Mouse (Mus musculus) heart, adult 8-10 months (tissue): ENCODE measurements around the gene Gm10775. TPM values are rescaled to one million over a fixed set of nuclear protein-coding genes. Genes with fewer than 3 reads are reported as not detected.

Source experiments
- DNase-seq: peaks from one replicate; pipeline ENCODE4 v3.0.0; 2022; ENCODE audit warnings: low spot score
- total RNA-seq, 4 experiments: library from RNA; stranded (reverse); gene quantifications; 2 replicates each; pipeline ENCODE4 v1.2.4; 2022

Gene Gm10775
- total RNA-seq = not detected

GRCm38 (mm10) chr13:65259239-65259638, at the start of gene Gm10775:
Gene Gm10775 (plus strand): TSS chr13:65259539.
- DNase-seq = no peak

DNA sequence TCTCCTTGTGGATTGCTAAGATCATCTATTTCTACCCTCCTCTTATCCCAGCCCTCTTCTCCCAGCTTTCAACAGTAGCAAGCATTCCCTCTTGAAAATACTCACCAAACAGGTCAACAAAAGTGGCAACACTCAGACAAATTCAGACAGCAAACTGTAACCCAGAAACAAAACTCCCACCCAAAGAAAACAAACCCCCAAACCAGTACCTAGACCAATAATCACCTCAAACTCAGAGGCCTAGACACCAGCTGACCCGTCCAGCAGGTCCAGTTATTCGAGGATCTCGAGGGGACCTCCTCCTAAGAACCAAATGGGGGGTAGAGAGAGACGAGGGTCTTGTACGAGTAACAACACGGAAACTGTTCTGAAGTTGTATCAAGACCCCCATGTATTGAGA, 33.4 kb upstream of the Gm10775 start:
- no peak for DNase-seq

GRCm38 (mm10) chr13:65226657-65227056, 32.7 kb upstream of the Gm10775 start:
- no peak for DNase-seq

GRCm38 (mm10) chr13:65237211-65237610, 22.1 kb upstream of the Gm10775 start:
- DNase-seq = no peak

GRCm38 (mm10) chr13:65240509-65241098, 18.7 kb upstream of the Gm10775 start:
- peak; percentile 96 for DNase-seq

DNA sequence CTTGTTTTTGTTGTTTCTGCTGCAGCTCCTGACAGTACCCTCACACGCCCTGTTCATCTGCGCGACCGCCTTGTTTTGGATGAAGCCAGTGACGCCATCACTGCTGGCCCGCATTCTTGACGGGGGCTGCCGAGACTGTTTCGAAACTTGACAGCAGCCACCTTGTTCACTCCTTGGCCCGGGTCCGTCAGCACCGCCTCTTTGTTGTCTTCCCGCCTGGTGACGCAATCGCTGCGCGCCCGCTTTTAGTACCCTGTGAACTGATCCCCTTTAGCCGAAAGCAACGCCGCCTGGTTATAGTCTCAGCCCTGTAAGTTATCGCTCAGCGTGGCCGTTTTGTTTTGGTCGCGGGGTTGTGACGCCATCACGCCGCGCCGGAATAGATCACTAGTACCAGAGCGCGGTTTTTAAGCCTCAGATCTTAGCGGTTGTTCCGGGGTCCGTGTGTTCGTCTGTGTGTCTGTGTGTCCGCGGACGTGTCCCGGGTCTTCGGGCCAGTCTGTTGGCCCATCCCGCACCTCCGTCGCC, 18.2 kb upstream of the Gm10775 start:
- peak; percentile 90 for DNase-seq

GRCm38 (mm10) chr13:65241627-65242318, 17.6 kb upstream of the Gm10775 start:
- DNase-seq = no peak

GRCm38 (mm10) chr13:65242319-65242787, 17.0 kb upstream of the Gm10775 start:
- no peak for DNase-seq

GRCm38 (mm10) chr13:65243273-65243672, 16.1 kb upstream of the Gm10775 start:
- DNase-seq = no peak

GRCm38 (mm10) chr13:65258175-65258954, 974 bp upstream of the Gm10775 start:
- no peak for DNase-seq

GRCm38 (mm10) chr13:65262086-65262485, 2.7 kb downstream of the Gm10775 start:
- DNase-seq = no peak

DNA sequence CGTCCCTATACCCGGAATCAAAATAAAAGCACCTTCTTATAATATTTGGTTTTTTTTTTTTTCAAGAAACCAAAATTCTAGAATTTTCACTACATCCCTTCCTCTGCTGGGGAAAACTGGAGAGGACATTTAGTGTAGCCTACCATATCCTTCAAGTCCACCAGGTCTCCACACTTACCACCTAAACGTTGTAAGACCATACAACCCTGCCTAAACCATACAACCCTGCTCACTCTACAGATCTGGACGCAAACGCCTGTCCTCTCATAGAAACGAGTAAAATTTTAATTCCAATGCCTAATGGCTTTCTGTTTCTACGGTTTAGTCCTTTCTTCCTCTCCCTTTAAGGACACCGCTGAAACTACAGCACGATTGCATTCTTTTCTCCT, 18.6 kb downstream of the Gm10775 start:
- DNase-seq = no peak

DNA sequence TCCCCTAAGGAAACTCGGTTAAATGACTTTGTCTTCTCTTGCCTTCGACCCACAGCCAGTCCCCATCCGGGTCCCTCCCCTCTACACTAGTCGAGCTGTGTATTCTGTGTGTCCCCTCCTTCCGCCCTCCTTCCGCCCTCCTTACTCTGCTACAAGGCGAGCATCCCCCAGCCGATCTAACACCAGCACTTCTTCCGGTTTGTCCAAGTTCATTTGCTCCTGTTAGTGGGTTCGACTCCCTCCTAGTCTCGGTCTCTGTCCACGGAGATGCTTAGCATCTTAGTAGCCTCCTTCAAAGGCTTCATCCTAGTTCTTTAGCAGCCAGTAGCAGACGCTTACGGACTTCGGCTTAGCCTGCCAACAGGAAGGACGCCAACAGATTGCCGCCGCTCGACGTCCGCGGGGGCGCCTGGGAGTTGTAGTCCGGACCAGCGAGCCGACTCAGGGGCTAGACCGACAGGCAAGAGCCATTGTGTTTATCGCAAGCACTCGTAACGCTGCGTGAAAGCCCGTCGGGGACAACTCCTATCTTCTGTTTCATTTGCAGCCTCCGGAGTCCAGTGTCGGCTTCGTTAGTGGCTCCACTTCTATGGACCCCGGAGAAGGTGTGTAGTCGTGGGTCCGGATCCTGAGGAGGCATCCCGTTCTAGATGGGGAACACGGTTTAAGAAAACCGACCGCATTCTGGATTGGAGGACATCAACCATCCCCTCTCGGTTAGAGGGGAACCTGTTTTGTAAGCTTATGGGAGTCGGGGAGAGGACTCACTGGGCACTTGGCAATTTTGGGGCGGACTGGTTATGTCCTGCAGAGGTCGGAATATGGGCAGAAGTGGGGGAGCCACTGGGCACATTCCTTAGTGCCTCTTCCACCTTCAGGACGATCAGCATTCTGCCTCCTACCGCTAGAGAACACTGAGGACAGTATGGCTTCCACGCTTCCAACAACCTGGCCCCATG, 19.3 kb downstream of the Gm10775 start, which contains the start of gene Zfp369:
Gene Zfp369 (plus strand): TSS at position 432 of the 959 bp plus-strand sequence.
- peak; percentile 96 for DNase-seq

GRCm38 (mm10) chr13:65286771-65287170, 27.4 kb downstream of the Gm10775 start:
- no peak for DNase-seq

GRCm38 (mm10) chr13:65296354-65296753, 37.0 kb downstream of the Gm10775 start:
- DNase-seq = no peak

Other genes starting within 250 kb of the Gm10775 start
- not detected for gene Spata31d1c, start 226.5 kb upstream of the Gm10775 start, total RNA-seq
- not detected for gene Prss47, start 206.8 kb upstream of the Gm10775 start, total RNA-seq
- 10 to 100 TPM; 11.7 to 14.3 (median 13.0) TPM for gene Mfsd14b, start 146.6 kb upstream of the Gm10775 start, total RNA-seq
- gene Olfr465-ps1, start 121.5 kb upstream of the Gm10775 start, total RNA-seq = not detected
- not detected for gene Olfr466, start 109.3 kb upstream of the Gm10775 start, total RNA-seq
- gene Nlrp4f, start 53.6 kb upstream of the Gm10775 start, total RNA-seq = not detected
- 10 to 100 TPM; 20.1 to 26.1 (median 21.2) TPM for gene Zfp369, start 19.3 kb downstream of the Gm10775 start, total RNA-seq